Mouse (Mus musculus): Measurements from ENCODE around the gene Nckap1l. TPM values are rescaled to one million over a fixed set of nuclear protein-coding genes. Genes with fewer than 3 reads are reported as not detected.

The Nckap1l gene
- polyA plus RNA-seq, 1 experiment: 0.05 TPM

DNA sequence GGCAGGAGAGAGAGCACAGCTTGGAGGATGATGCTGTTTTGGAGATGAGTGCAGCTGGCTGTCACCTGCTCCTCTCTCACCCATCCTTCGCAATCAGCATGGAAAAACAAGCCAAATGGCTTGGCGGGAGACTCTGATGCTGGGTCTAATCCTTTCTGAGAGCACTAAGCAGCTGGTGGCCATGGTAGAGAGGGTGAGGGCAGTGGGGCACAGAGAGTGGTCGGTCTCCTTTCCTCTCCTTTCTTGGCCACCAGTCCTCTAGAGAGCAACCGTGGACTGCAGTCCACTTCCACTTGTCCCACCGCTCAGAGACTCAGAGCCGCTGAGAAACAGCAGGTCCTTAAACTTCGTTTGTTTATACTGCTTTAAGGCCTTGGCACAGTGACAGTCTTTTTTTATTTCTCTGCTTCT is 60.0 kb downstream of the Nckap1l start:
- Histone ChIP-seq H3K4me3 (replicated peaks) (no peak overlapping the region), H3K9me3 (ENCODE audit: control insufficient read depth, low read length) (no peaks in the 10 kb centered on the region), H3K4me1 (ENCODE audit: control insufficient read depth) (no peaks in the 10 kb centered on the region; the same call in 1 of the 2 replicates), H3K36me3 (ENCODE audit: control insufficient read depth) (no peaks in the 10 kb centered on the region), H3K27me3 (ENCODE audit: control insufficient read depth) (peaks cover 7% of the 10 kb centered on the region)
- TF ChIP-seq TAL1 (IDR thresholded peaks at IDR 0.05; ENCODE audit: low read length) (no peak), GATA1 (IDR thresholded peaks at IDR 0.05; ENCODE audit: low read length) (no peak)

DNA sequence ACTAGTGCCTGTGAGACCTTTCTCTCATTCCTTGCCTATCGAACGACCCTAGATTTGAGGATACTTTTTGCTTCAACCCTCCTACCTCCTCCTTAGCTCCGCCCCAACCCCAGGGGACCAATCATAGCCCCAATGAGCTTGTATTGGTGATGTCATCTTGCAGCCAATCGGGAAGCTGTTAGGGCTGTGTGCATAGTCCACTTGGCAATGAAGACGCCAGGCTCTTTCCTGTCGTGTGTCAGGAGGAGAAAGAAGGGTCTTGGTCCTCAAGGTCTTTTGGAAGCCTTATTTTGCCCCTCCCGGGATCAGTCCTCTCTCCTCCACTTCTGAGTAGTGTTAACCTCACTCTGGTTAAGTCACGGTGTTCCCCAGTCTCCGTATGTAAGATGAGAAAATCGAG is 60.5 kb downstream of the Nckap1l start:
- H3K36me3 ChIP-seq (ENCODE audit: control insufficient read depth): no peaks in the 10 kb centered on the region
- no peak overlapping the region for H3K4me3 ChIP-seq (replicated peaks)
- no peak for TF ChIP-seq GATA1 (IDR thresholded peaks at IDR 0.05; ENCODE audit: low read length)
- peaks cover 7% of the 10 kb centered on the region for H3K27me3 ChIP-seq (ENCODE audit: control insufficient read depth)
- no peaks in the 10 kb centered on the region for H3K9me3 ChIP-seq (ENCODE audit: control insufficient read depth, low read length)
- H3K4me1 ChIP-seq (ENCODE audit: control insufficient read depth): no peaks in the 10 kb centered on the region; the same call in 1 of the 2 replicates

DNA sequence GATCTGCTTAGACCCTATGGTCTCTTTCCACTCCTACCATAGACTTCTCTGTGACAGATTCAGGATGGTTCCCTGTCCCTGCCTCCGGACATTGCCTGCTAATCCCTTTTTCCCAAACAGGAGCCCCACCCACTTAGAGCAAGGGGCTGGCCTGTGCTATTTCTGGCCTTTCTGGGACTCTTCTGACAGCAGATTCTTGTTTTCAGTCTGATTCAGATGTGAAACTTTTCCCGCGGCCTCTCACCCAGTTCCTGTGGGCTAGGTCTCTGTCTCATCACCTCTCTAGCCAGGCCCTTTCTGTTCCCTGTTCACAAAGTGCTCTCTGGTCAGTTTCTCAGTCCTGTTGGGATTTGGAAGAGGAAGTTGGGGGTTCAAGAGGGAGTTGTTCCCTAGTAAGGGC is 61.3 kb downstream of the Nckap1l start:
- TF ChIP-seq GATA1 (IDR thresholded peaks at IDR 0.05; ENCODE audit: low read length) (no peak), TAL1 (IDR thresholded peaks at IDR 0.05; ENCODE audit: low read length) (no peak)
- Histone ChIP-seq H3K36me3 (ENCODE audit: control insufficient read depth) (no peaks in the 10 kb centered on the region), H3K4me1 (ENCODE audit: control insufficient read depth) (no peaks in the 10 kb centered on the region; the same call in 1 of the 2 replicates), H3K4me3 (replicated peaks) (no peak overlapping the region), H3K27me3 (ENCODE audit: control insufficient read depth) (peaks cover 7% of the 10 kb centered on the region), H3K9me3 (ENCODE audit: control insufficient read depth, low read length) (no peaks in the 10 kb centered on the region)

DNA sequence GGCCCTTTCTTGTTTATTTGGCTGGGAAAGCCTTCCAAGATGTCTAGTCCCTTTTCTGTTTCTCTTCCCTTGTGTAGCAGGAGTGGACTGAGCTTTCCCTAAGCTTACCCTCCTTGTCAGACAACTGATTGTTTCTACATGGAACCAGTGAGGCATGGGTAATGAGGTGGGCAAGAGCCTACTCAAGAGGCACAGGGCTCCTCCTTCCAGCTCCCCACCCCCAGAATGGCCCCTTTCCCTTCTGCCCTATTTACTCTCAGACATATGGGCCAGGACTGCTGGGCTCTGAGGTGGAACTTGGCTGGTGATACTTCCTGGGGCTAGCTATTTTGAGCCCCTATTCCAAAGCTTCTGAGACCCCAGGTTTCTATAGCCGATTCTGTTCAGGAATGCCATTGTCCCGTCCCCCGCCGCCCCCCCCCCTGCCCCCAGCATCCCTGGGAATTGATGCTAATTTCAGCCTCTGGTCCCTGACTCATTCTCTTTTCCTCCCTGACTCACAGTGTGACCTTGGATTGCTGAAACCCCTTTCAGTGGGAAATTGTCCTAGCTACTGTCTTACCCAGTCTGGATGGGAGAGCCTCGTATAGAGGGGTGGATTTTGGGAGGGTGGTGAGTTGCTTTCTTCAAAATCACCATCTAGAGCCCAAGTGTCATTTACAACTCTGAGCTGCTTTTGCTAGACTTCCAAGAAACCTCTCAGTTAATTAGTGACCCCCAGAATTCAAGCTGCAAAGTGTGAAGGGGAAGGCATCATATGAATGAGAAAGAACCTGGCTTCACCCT is 65.2 kb downstream of the Nckap1l start:
- Histone ChIP-seq H3K27me3 (ENCODE audit: control insufficient read depth) (peaks cover 4% of the 10 kb centered on the region; the same call in 1 of the 2 replicates), H3K9me3 (ENCODE audit: control insufficient read depth, low read length) (no peaks in the 10 kb centered on the region), H3K4me3 (replicated peaks) (no peak overlapping the region), H3K4me1 (ENCODE audit: control insufficient read depth) (no peaks in the 10 kb centered on the region; the same call in 1 of the 2 replicates), H3K36me3 (ENCODE audit: control insufficient read depth) (no peaks in the 10 kb centered on the region)
- no peak for TF ChIP-seq TAL1 (IDR thresholded peaks at IDR 0.05; ENCODE audit: low read length)
- no peak for TF ChIP-seq GATA1 (IDR thresholded peaks at IDR 0.05; ENCODE audit: low read length)

GRCm38 (mm10) chr15:103519386-103520378 is 66.1 kb downstream of the Nckap1l start:
- H3K9me3 ChIP-seq (ENCODE audit: control insufficient read depth, low read length): no peaks in the 10 kb centered on the region
- no peaks in the 10 kb centered on the region for H3K4me1 ChIP-seq (ENCODE audit: control insufficient read depth)
- no peaks in the 10 kb centered on the region for H3K36me3 ChIP-seq (ENCODE audit: control insufficient read depth)
- H3K4me3 ChIP-seq (replicated peaks): no peak overlapping the region
- H3K27me3 ChIP-seq (ENCODE audit: control insufficient read depth): peaks cover 1% of the 10 kb centered on the region; the same call in 1 of the 2 replicates
- no peak for TF ChIP-seq GATA1 (IDR thresholded peaks at IDR 0.05; ENCODE audit: low read length)
- TF ChIP-seq TAL1 (IDR thresholded peaks at IDR 0.05; ENCODE audit: low read length): no peak

- TF ChIP-seq GATA1 (IDR thresholded peaks at IDR 0.05; ENCODE audit: low read length): no peak
These were observed 69.0 kb downstream of the Nckap1l start for GRCm38 (mm10) chr15:103522458-103523099.

GRCm38 (mm10) chr15:103523156-103523555 is 69.6 kb downstream of the Nckap1l start:
- H3K36me3 ChIP-seq (ENCODE audit: control insufficient read depth): no peaks in the 10 kb centered on the region
- H3K4me1 ChIP-seq (ENCODE audit: control insufficient read depth): no peaks in the 10 kb centered on the region
- no peak for TF ChIP-seq TAL1 (IDR thresholded peaks at IDR 0.05; ENCODE audit: low read length)
- no peak for TF ChIP-seq GATA1 (IDR thresholded peaks at IDR 0.05; ENCODE audit: low read length)
- no peak overlapping the region for H3K4me3 ChIP-seq (replicated peaks)
- H3K27me3 ChIP-seq (ENCODE audit: control insufficient read depth): no peaks in the 10 kb centered on the region
- H3K9me3 ChIP-seq (ENCODE audit: control insufficient read depth, low read length): no peaks in the 10 kb centered on the region

More at GRCm38 (mm10) chr15:103522458-103523099, 69.0 kb downstream of the Nckap1l start:
- H3K4me3 ChIP-seq (replicated peaks): no peak overlapping the region
- H3K9me3 ChIP-seq (ENCODE audit: control insufficient read depth, low read length): no peaks in the 10 kb centered on the region
- no peaks in the 10 kb centered on the region for H3K27me3 ChIP-seq (ENCODE audit: control insufficient read depth)
- no peaks in the 10 kb centered on the region for H3K4me1 ChIP-seq (ENCODE audit: control insufficient read depth)
- H3K36me3 ChIP-seq (ENCODE audit: control insufficient read depth): no peaks in the 10 kb centered on the region

GRCm38 (mm10) chr15:103530372-103530771 is 76.8 kb downstream of the Nckap1l start:
- no peak for TF ChIP-seq TAL1 (IDR thresholded peaks at IDR 0.05; ENCODE audit: low read length)
- TF ChIP-seq GATA1 (IDR thresholded peaks at IDR 0.05; ENCODE audit: low read length): no peak
- Histone ChIP-seq H3K36me3 (ENCODE audit: control insufficient read depth) (no peaks in the 10 kb centered on the region), H3K9me3 (ENCODE audit: control insufficient read depth, low read length) (no peaks in the 10 kb centered on the region), H3K4me3 (replicated peaks) (no peak overlapping the region), H3K27me3 (ENCODE audit: control insufficient read depth) (peaks cover 5% of the 10 kb centered on the region), H3K4me1 (ENCODE audit: control insufficient read depth) (no peaks in the 10 kb centered on the region)

All from erythroblast, embryonic 14.5 days (primary cell).